Mouse (Mus musculus) embryonic fibroblast, embryonic 13.5 days (primary cell): Measurements from ENCODE around the gene Nadk2.

ENCODE experiments used
- CTCF ChIP-seq: IDR thresholded peaks from 2 replicates; pipeline ENCODE4 v1.5.1; 2011; ENCODE audit warnings: mild to moderate bottlenecking, control low read depth, low read length, moderate library complexity, borderline replicate concordance; ENCODE audit not compliant: insufficient read depth
- POLR2A ChIP-seq: IDR thresholded peaks from 2 replicates; pipeline ENCODE4 v1.6.1; 2011; ENCODE audit warnings: low read depth, mild to moderate bottlenecking, control low read depth, low read length, moderate library complexity

- no peak for TF ChIP-seq POLR2A
- TF ChIP-seq CTCF: no peak
Observed at GRCm38 (mm10) chr15:9079626-9080025, 8.6 kb downstream of the Nadk2 start.
